Mouse (Mus musculus) embryonic facial prominence, embryonic 10.5 days (tissue): ENCODE results near the gene Bfar. TPM values are rescaled to one million over a fixed set of nuclear protein-coding genes. Genes with fewer than 3 reads are reported as not detected.
"Not testable (repeated sequence)": the region's sequence is repeated elsewhere in the genome, so short reads cannot be mapped to it uniquely, and the experiment has no call there.

Source experiments
- DNase-seq: peaks from one replicate; pipeline ENCODE4 v3.0.0-alpha.2; 2017; ENCODE audit warnings: low spot score
- H3K27ac ChIP-seq: fragments of 300-500 bp; sonication (generic); replicated peaks from 2 replicates; pipeline ENCODE4 v1.5.1; 2016; ENCODE audit warnings: mild to moderate bottlenecking
- H3K27me3 ChIP-seq: fragments of 300-500 bp; sonication (generic); replicated peaks from 2 replicates; pipeline ENCODE4 v1.6.1; 2016; ENCODE audit warnings: low read depth, mild to moderate bottlenecking; ENCODE audit not compliant: poor library complexity, severe bottlenecking
- H3K36me3 ChIP-seq: fragments of 300-500 bp; sonication (generic); replicated peaks from 2 replicates; pipeline ENCODE4 v1.6.1; 2016; ENCODE audit warnings: mild to moderate bottlenecking, moderate library complexity
- H3K4me1 ChIP-seq: fragments of 300-500 bp; sonication (generic); 2 replicates; pipeline ENCODE4 v1.6.1; 2016
- H3K4me3 ChIP-seq: fragments of 300-500 bp; sonication (generic); 2 replicates; pipeline ENCODE4 v1.5.1; 2016; ENCODE audit warnings: mild to moderate bottlenecking, moderate library complexity
- H3K9me3 ChIP-seq: fragments of 300-500 bp; sonication (generic); 2 replicates; pipeline ENCODE4 v1.6.1; 2016; ENCODE audit warnings: mild to moderate bottlenecking
- WGBS: fragments of 180-500 bp; shearing (Covaris S2); methylation state at CpG from one replicate; pipeline ENCODE4 v1.1.7; 2016; 5-methylcytosine and 5-hydroxymethylcytosine counted together
- polyA plus RNA-seq: library from polyadenylated mRNA; unstranded; fragments of >200 nt; fragmentation: Nextera tagmentation; extraction: Ambion mirVana; gene quantifications from 2 replicates; pipeline ENCODE4 v1.2.1, GENCODE M21; 2016

Gene Bfar
- polyA plus RNA-seq, 1 experiment from 2014 or later: 37.2 TPM

GRCm38 (mm10) chr16:13730285-13731255 is 58.9 kb downstream of the Bfar start, which contains the start of gene Pla2g10:
TSS of gene Pla2g10 (minus strand) at chr16:13730983.
- Histone ChIP-seq H3K4me3 (peak within 1 kb of the TSS; percentile 38), H3K27ac (no peak within 1 kb of the TSS), H3K36me3 (no peaks in the 10 kb centered on the region), H3K4me1 (peaks cover 9% of the 10 kb centered on the region), H3K9me3 (no peaks in the 10 kb centered on the region), H3K27me3 (0 out of 2 replicates have a peak, but pooled peaks cover 13% of the 10 kb centered on the region)
- WGBS: 11% methylated on average over 26 of the region's 26 CpGs
- peak; percentile 21 for DNase-seq

GRCm38 (mm10) chr16:13732786-13733185 is 61.1 kb downstream of the Bfar start:
- H3K27ac ChIP-seq: no peak overlapping the region
- H3K4me1 ChIP-seq: peaks cover 9% of the 10 kb centered on the region
- no peaks in the 10 kb centered on the region for H3K9me3 ChIP-seq
- H3K36me3 ChIP-seq: no peaks in the 10 kb centered on the region
- no peak overlapping the region for H3K4me3 ChIP-seq
- H3K27me3 ChIP-seq: 0 out of 2 replicates have a peak, but pooled peaks cover 13% of the 10 kb centered on the region
- 81% methylated on average over 3 of the region's 3 CpGs for WGBS
- DNase-seq: no peak

- DNase-seq: peak; percentile 82
- Histone ChIP-seq H3K36me3 (no peaks in the 10 kb centered on the region), H3K4me3 (no peak overlapping the region), H3K27me3 (0 out of 2 replicates have a peak, but pooled peaks cover 13% of the 10 kb centered on the region), H3K27ac (no peak overlapping the region), H3K4me1 (peaks cover 9% of the 10 kb centered on the region), H3K9me3 (no peaks in the 10 kb centered on the region)
- WGBS: 23% methylated on average over 9 of the region's 9 CpGs
Observed at GRCm38 (mm10) chr16:13733518-13734137, 62.0 kb downstream of the Bfar start.

- no peaks in the 10 kb centered on the region for H3K4me1 ChIP-seq
- no peak overlapping the region for H3K27ac ChIP-seq
- no peaks in the 10 kb centered on the region for H3K36me3 ChIP-seq
- no peaks in the 10 kb centered on the region for H3K27me3 ChIP-seq
- WGBS: 89% methylated on average over 8 of the region's 8 CpGs
- H3K9me3 ChIP-seq: no peaks in the 10 kb centered on the region
- no peak for DNase-seq
- no peak overlapping the region for H3K4me3 ChIP-seq
Observed at GRCm38 (mm10) chr16:13735977-13736376, 64.3 kb downstream of the Bfar start.

- not testable (repeated sequence) for H3K27me3 ChIP-seq, DNase-seq, H3K9me3 ChIP-seq, H3K36me3 ChIP-seq, H3K4me3 ChIP-seq, H3K4me1 ChIP-seq, H3K27ac ChIP-seq
- 66% methylated on average over 4 of the region's 4 CpGs for WGBS
Observed at GRCm38 (mm10) chr16:13739044-13739443, 67.4 kb downstream of the Bfar start.

- H3K36me3 ChIP-seq: no peaks in the 10 kb centered on the region
- no peak for DNase-seq
- no peaks in the 10 kb centered on the region for H3K9me3 ChIP-seq
- H3K4me3 ChIP-seq: no peak overlapping the region
- 65% methylated on average over 2 of the region's 2 CpGs for WGBS
- no peak overlapping the region for H3K27ac ChIP-seq
- H3K27me3 ChIP-seq: no peaks in the 10 kb centered on the region
- H3K4me1 ChIP-seq: no peaks in the 10 kb centered on the region
Observed at GRCm38 (mm10) chr16:13740844-13741243, 69.2 kb downstream of the Bfar start.

GRCm38 (mm10) chr16:13747708-13748107 is 76.0 kb downstream of the Bfar start:
- DNase-seq: no peak
- WGBS: 90% methylated on average over 8 of the region's 8 CpGs
- peaks cover 19% of the 10 kb centered on the region for H3K27me3 ChIP-seq
- H3K4me3 ChIP-seq: no peak overlapping the region
- H3K9me3 ChIP-seq: no peaks in the 10 kb centered on the region
- H3K36me3 ChIP-seq: no peaks in the 10 kb centered on the region
- no peaks in the 10 kb centered on the region for H3K4me1 ChIP-seq
- H3K27ac ChIP-seq: no peak overlapping the region

- H3K36me3 ChIP-seq: no peaks in the 10 kb centered on the region
- no peak overlapping the region for H3K27ac ChIP-seq
- DNase-seq: no peak
- H3K4me1 ChIP-seq: no peaks in the 10 kb centered on the region
- H3K27me3 ChIP-seq: peaks cover 19% of the 10 kb centered on the region
- H3K4me3 ChIP-seq: no peak overlapping the region
- WGBS: 78% methylated on average over 3 of the region's 3 CpGs
- H3K9me3 ChIP-seq: no peaks in the 10 kb centered on the region
Observed at GRCm38 (mm10) chr16:13748124-13748523, 76.5 kb downstream of the Bfar start.

- H3K27ac ChIP-seq, H3K36me3 ChIP-seq, H3K4me1 ChIP-seq, H3K9me3 ChIP-seq, H3K4me3 ChIP-seq, DNase-seq: not testable (repeated sequence)
- H3K27me3 ChIP-seq: peaks cover 19% of the 10 kb centered on the region
- WGBS: 16% methylated on average over 10 of the region's 10 CpGs
Observed at GRCm38 (mm10) chr16:13748813-13749212, 77.2 kb downstream of the Bfar start.

- Histone ChIP-seq H3K4me3 (no peak overlapping the region), H3K4me1 (no peaks in the 10 kb centered on the region), H3K27me3 (peaks cover 19% of the 10 kb centered on the region), H3K9me3 (no peaks in the 10 kb centered on the region), H3K36me3 (no peaks in the 10 kb centered on the region), H3K27ac (no peak overlapping the region)
- DNase-seq: no peak
- WGBS: 36% methylated on average over 5 of the region's 5 CpGs
Observed at GRCm38 (mm10) chr16:13749306-13749705, 77.6 kb downstream of the Bfar start.

GRCm38 (mm10) chr16:13749981-13750380 is 78.3 kb downstream of the Bfar start:
- 56% methylated on average over 3 of the region's 3 CpGs for WGBS
- H3K27me3 ChIP-seq: peaks cover 23% of the 10 kb centered on the region

GRCm38 (mm10) chr16:13750626-13751025 is 79.0 kb downstream of the Bfar start:
- peaks cover 5% of the 10 kb centered on the region; the same call in 1 of the 2 replicates for H3K4me1 ChIP-seq
- H3K27ac ChIP-seq: no peak overlapping the region
- WGBS: 95% methylated on average over 13 of the region's 13 CpGs
- no peaks in the 10 kb centered on the region for H3K36me3 ChIP-seq
- H3K9me3 ChIP-seq: no peaks in the 10 kb centered on the region
- DNase-seq: no peak
- peaks cover 26% of the 10 kb centered on the region for H3K27me3 ChIP-seq
- no peak overlapping the region for H3K4me3 ChIP-seq

More at GRCm38 (mm10) chr16:13749981-13750380, 78.3 kb downstream of the Bfar start:
- no peaks in the 10 kb centered on the region for H3K9me3 ChIP-seq
- H3K4me1 ChIP-seq: peaks cover 4% of the 10 kb centered on the region; the same call in 1 of the 2 replicates
- no peaks in the 10 kb centered on the region for H3K36me3 ChIP-seq
- no peak overlapping the region for H3K27ac ChIP-seq
- no peak overlapping the region for H3K4me3 ChIP-seq
- no peak for DNase-seq
